Mouse (Mus musculus) kidney, adult 2 months (tissue): ENCODE measurements around the gene Slc22a15. TPM values are rescaled to one million over a fixed set of nuclear protein-coding genes. Genes with fewer than 3 reads are reported as not detected.

Experiments used
- DNase-seq: peaks from one replicate; pipeline ENCODE4 v3.0.0; 2021
- H3K27ac ChIP-seq: fragments of 200-500 bp; 2 replicates; pipeline ENCODE4 v1.5.1; 2012; ENCODE audit warnings: low read depth, low read length, control low read depth, inconsistent platforms; ENCODE audit not compliant: insufficient read depth
- H3K27me3 ChIP-seq: fragments of 200-500 bp; replicated peaks from 2 replicates; pipeline ENCODE4 v1.6.1; 2012; ENCODE audit warnings: mild to moderate bottlenecking, moderate library complexity, low read length, inconsistent platforms; ENCODE audit not compliant: control insufficient read depth, insufficient read depth
- H3K36me3 ChIP-seq: fragments of 200-500 bp; 2 replicates; pipeline ENCODE4 v1.6.1; 2012; ENCODE audit warnings: mild to moderate bottlenecking, moderate library complexity, low read length, inconsistent platforms; ENCODE audit not compliant: control insufficient read depth, insufficient read depth
- H3K4me1 ChIP-seq: fragments of 200-500 bp; 2 replicates; pipeline ENCODE4 v1.6.1; 2011; ENCODE audit warnings: low read length; ENCODE audit not compliant: control insufficient read depth, insufficient read depth
- H3K4me3 ChIP-seq: fragments of 200-500 bp; 2 replicates; pipeline ENCODE4 v1.5.1; 2011; ENCODE audit warnings: mild to moderate bottlenecking, low read depth, low read length, control low read depth; ENCODE audit not compliant: insufficient read depth
- CTCF ChIP-seq: fragments of 200-500 bp; conservative IDR thresholded peaks from 2 replicates; pipeline ENCODE4 v1.5.1; 2011; ENCODE audit warnings: low read depth, mild to moderate bottlenecking, control low read depth, low read length, moderate library complexity, mixed read lengths; ENCODE audit not compliant: insufficient read depth, insufficient read length
- POLR2A ChIP-seq: fragments of 200-500 bp; IDR thresholded peaks from one replicate; pipeline ENCODE4 v1.6.1; 2011; ENCODE audit warnings: low read depth, low read length, control low read depth
- WGBS: fragments of 180-500 bp; shearing (Covaris S2); methylation state at CpG from one replicate; pipeline ENCODE4 v1.1.7; 2018; 5-methylcytosine and 5-hydroxymethylcytosine counted together
- polyA plus RNA-seq: library from polyadenylated mRNA; depleted of rRNA; stranded (reverse); fragments of >200 nt; gene quantifications from 2 replicates; pipeline ENCODE4 v1.2.3, GENCODE M21; 2012

The Slc22a15 gene
- polyA plus RNA-seq, 1 experiment, result 2.7 TPM

DNA sequence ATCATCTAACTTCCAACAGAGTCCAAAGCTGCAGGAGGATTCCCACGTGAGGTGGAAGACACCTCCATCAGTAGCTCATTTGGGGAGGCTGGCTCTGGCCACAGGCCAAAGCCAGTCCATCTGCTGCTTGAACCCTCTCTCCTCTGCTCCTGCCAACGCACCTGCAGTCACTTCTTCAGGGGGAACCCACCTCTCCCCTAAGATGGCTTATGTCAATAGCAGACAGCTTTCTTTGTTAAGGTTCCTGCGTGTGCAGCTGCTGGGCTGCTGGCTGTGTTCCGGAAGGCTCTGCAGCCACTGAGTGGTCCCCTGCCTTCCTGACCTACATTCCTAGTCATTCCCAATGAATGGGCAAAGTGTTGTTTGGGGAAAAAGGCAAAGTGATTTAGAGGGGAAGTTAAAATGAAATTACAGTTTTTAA is 57.2 kb downstream of the Slc22a15 start:
- no peak for DNase-seq
- H3K4me3 ChIP-seq, result no peak overlapping the region
- no peaks in the 10 kb centered on the region for H3K4me1 ChIP-seq
- no peak overlapping the region for H3K27ac ChIP-seq
- no peak for TF ChIP-seq CTCF
- TF ChIP-seq POLR2A, result no peak
- no peaks in the 10 kb centered on the region for H3K36me3 ChIP-seq
- no peaks in the 10 kb centered on the region for H3K27me3 ChIP-seq
- WGBS, result 82% methylated on average over 4 of the region's 4 CpGs

DNA sequence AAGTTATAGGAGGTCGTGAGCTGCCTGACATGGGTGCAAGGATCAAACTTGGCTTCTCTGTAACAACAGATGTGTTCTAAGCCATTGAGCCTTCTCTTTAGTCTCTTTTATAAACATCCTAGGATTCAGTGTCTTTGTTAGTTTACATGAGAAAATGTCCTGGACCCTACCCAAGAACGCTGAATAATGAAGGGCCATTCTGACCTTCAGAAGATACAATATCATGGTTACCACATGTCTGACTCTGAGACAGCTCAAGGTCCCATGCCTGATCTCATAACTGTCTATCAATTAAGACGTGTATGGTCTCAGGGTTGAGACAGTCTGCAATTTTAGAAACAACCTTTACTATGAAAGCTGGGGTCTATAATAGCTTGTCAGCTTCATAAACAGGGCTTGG is 62.4 kb downstream of the Slc22a15 start:
- TF ChIP-seq POLR2A (no peak), CTCF (no peak)
- DNase-seq, result no peak
- H3K27me3 ChIP-seq, result no peaks in the 10 kb centered on the region
- H3K4me1 ChIP-seq, result no peaks in the 10 kb centered on the region
- no peak overlapping the region for H3K27ac ChIP-seq
- WGBS, result 84% methylated on average over 3 of the region's 3 CpGs
- H3K36me3 ChIP-seq, result no peaks in the 10 kb centered on the region
- no peak overlapping the region for H3K4me3 ChIP-seq

DNA sequence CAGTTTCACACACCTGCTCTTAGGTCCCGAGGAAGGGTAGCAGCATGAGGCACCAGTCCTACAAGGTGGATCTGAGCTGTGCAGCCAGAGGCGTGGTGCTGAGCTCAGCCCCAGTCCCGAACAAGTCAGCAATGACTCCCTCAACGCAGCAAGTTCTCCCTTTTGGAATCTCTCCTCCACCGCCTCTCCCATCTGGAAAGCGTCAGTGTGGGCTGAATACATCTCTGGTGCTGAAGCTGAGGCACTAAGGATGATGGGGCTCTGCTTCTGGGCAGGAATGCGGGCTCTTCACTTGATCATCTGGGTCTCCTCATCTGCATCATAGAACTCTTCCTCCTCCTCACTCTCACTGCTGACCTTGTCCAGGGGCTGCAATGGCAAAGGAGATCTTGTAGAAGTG is 64.1 kb downstream of the Slc22a15 start:
- no peaks in the 10 kb centered on the region for H3K27me3 ChIP-seq

DNA sequence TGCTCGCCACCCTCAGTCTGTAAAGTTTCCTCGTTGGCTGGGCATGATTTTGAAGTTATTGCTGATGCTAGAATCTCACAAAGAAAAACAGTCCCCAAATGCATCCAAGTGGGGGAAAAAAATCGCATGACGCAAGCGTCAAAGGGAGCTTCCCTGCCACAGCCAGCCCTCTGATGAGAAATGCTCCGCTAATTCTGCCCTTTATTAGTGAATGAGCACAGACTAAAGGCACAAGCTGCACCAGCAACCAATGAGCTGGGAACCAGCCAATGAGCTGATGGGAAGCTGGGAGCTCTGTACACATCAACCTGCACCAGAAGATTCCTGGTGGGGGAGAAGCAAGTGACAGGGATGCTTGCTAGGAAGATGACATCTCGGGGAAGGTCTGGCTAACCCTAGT is 64.5 kb downstream of the Slc22a15 start:
- Histone ChIP-seq H3K27ac (no peak overlapping the region), H3K4me3 (no peak overlapping the region), H3K27me3 (no peaks in the 10 kb centered on the region), H3K4me1 (no peaks in the 10 kb centered on the region), H3K36me3 (no peaks in the 10 kb centered on the region)
- TF ChIP-seq CTCF, result no peak
- TF ChIP-seq POLR2A, result no peak
- 77% methylated on average over 7 of the region's 7 CpGs for WGBS
- DNase-seq, result no peak

More for the DNA sequence above, 64.1 kb downstream of the Slc22a15 start:
- no peak for DNase-seq
- TF ChIP-seq CTCF (no peak), POLR2A (no peak)
- no peak overlapping the region for H3K27ac ChIP-seq
- WGBS, result 87% methylated on average over 7 of the region's 7 CpGs
- no peaks in the 10 kb centered on the region for H3K4me1 ChIP-seq
- H3K36me3 ChIP-seq, result no peaks in the 10 kb centered on the region
- no peak overlapping the region for H3K4me3 ChIP-seq

DNA sequence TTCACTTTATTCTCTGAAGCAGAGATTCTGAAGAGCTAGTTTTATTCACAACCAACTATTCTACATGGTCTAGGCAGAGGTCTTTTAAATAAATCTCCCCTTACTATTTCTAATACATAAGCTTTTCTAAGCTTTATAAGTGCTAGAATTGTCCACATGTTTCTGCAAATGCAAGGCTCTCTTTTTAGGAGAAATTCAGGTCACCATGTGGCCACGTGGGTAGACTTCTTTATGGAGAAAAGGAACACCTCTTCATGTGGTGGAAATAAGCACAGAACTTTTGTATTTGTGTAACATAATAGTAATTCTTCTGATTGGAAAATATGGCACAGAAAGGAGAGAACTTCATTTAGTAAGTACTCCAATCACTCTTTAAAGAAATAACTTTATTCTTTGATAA is 70.2 kb downstream of the Slc22a15 start:
- no peaks in the 10 kb centered on the region for H3K4me1 ChIP-seq
- H3K27me3 ChIP-seq, result no peaks in the 10 kb centered on the region
- WGBS, result 80% methylated on average over 1 of the region's 1 CpGs
- H3K27ac ChIP-seq, result no peak overlapping the region
- DNase-seq, result no peak
- no peak overlapping the region for H3K4me3 ChIP-seq
- no peaks in the 10 kb centered on the region for H3K36me3 ChIP-seq
- no peak for TF ChIP-seq POLR2A
- no peak for TF ChIP-seq CTCF

DNA sequence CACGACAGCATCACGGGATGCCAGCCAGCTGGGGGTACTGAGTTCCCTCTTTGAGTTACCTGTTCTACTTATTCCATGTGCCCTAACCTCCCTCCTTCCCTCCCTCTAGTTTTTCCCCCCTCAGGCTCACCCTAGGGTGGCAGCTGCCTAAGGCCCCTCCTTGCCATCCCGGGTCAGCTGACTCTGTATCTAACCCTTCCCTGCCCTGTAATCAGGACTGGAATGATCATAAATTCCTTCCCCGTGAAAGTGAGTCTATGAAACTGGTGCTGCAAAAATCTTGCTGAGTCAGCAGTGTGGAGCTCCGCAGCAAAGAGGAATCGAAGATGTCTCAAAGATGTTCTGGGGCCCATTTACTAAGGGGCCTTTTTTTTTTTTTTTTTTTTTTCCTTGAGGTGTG is 72.9 kb downstream of the Slc22a15 start:
- TF ChIP-seq CTCF (no peak), POLR2A (no peak)
- Histone ChIP-seq H3K27me3 (no peaks in the 10 kb centered on the region), H3K27ac (no peak overlapping the region), H3K4me1 (no peaks in the 10 kb centered on the region), H3K4me3 (no peak overlapping the region), H3K36me3 (no peaks in the 10 kb centered on the region)
- no peak for DNase-seq
- 52% methylated on average over 6 of the region's 6 CpGs for WGBS

DNA sequence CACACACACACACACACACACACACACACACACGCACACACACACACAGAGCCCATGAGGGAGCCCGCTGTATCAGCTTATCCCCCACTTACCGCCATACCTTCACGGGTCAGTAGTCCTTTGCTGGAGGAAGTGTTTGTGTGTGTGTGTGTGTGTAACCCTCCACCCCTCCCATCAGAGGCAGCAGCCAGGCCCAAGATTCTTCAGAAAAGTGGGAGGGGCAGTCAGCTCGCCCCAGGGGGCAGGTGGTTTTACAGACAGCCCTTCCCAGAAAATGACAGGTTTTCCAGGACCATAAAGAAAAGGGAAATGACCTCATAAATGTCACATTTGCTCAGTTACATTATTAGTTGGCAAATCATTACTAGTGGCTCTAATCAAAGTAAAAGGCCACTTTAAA is 75.4 kb downstream of the Slc22a15 start, which contains the start of gene Mab21l3:
Mab21l3 (minus strand) TSS at position 144 of the 400 bp plus-strand sequence.
- TF ChIP-seq POLR2A (no peak), CTCF (no peak)
- no peaks in the 10 kb centered on the region for H3K4me1 ChIP-seq
- H3K4me3 ChIP-seq, result no peak within 1 kb of the TSS
- H3K27ac ChIP-seq, result no peak within 1 kb of the TSS
- H3K36me3 ChIP-seq, result no peaks in the 10 kb centered on the region
- H3K27me3 ChIP-seq, result no peaks in the 10 kb centered on the region
- no peak for DNase-seq
- WGBS, result 48% methylated on average over 5 of the region's 5 CpGs
